Mouse (Mus musculus): ENCODE data around the gene Heatr9.

Gene Heatr9

GRCm38 (mm10) chr11:83533192-83533591, 11.2 kb upstream of the Heatr9 start:
- DNase-seq (ENCODE audit: low read depth, low spot score), result no peak

- no peak for DNase-seq (ENCODE audit: low read depth, low spot score)
Observed at GRCm38 (mm10) chr11:83530360-83530759, 8.4 kb upstream of the Heatr9 start, which contains the start of gene Ccl5. Gene Ccl5, minus strand, starts transcription at chr11:83530518.

GRCm38 (mm10) chr11:83529024-83529423, 7.0 kb upstream of the Heatr9 start:
- no peak for DNase-seq (ENCODE audit: low read depth, low spot score)

- peak; percentile 78 for DNase-seq (ENCODE audit: low read depth, low spot score)
Observed at GRCm38 (mm10) chr11:83518371-83518770, 3.6 kb downstream of the Heatr9 start.

- DNase-seq (ENCODE audit: low read depth, low spot score), result no peak
Observed at GRCm38 (mm10) chr11:83517153-83517552, 4.8 kb downstream of the Heatr9 start.

GRCm38 (mm10) chr11:83509521-83509920, 12.5 kb downstream of the Heatr9 start:
- no peak for DNase-seq (ENCODE audit: low read depth, low spot score)

GRCm38 (mm10) chr11:83504308-83504707, 17.7 kb downstream of the Heatr9 start:
- DNase-seq (ENCODE audit: low read depth, low spot score), result no peak

GRCm38 (mm10) chr11:83495571-83495970, 26.4 kb downstream of the Heatr9 start:
- peak; percentile 95 for DNase-seq (ENCODE audit: low read depth, low spot score)

GRCm38 (mm10) chr11:83491488-83491887, 30.5 kb downstream of the Heatr9 start:
- peak; percentile 51 for DNase-seq (ENCODE audit: low read depth, low spot score)

- peak; percentile 55 for DNase-seq (ENCODE audit: low read depth, low spot score)
Observed at GRCm38 (mm10) chr11:83473235-83474016, 48.5 kb downstream of the Heatr9 start.

GRCm38 (mm10) chr11:83472324-83473234, 49.4 kb downstream of the Heatr9 start, which contains the start of gene Taf15:
Gene Taf15, plus strand, starts transcription at chr11:83473086.
- peak; percentile 100 for DNase-seq (ENCODE audit: low read depth, low spot score)

- no peak for DNase-seq (ENCODE audit: low read depth, low spot score)
Observed at GRCm38 (mm10) chr11:83471766-83472165, 50.2 kb downstream of the Heatr9 start.

- DNase-seq (ENCODE audit: low read depth, low spot score), result no peak
Observed at GRCm38 (mm10) chr11:83468765-83469164, 53.2 kb downstream of the Heatr9 start.

- DNase-seq (ENCODE audit: low read depth, low spot score), result no peak
Observed at GRCm38 (mm10) chr11:83467120-83467652, 54.8 kb downstream of the Heatr9 start.

- no peak for DNase-seq (ENCODE audit: low read depth, low spot score)
Observed at GRCm38 (mm10) chr11:83465976-83466375, 56.0 kb downstream of the Heatr9 start.

- DNase-seq (ENCODE audit: low read depth, low spot score), result peak; percentile 23
Observed at GRCm38 (mm10) chr11:83462711-83463244, 59.2 kb downstream of the Heatr9 start, which contains the start of gene Mmp28. Gene Mmp28, minus strand, starts transcription at chr11:83463071.

Data from R1 (cell line).